Mouse (Mus musculus): ENCODE data around the gene Aifm2. TPM values are rescaled to one million over a fixed set of nuclear protein-coding genes. Genes with fewer than 3 reads are reported as not detected.

Aifm2 gene
- total and polyA plus RNA-seq, 3 experiments = 11.2 to 17.9 (median 12.4) TPM

DNA sequence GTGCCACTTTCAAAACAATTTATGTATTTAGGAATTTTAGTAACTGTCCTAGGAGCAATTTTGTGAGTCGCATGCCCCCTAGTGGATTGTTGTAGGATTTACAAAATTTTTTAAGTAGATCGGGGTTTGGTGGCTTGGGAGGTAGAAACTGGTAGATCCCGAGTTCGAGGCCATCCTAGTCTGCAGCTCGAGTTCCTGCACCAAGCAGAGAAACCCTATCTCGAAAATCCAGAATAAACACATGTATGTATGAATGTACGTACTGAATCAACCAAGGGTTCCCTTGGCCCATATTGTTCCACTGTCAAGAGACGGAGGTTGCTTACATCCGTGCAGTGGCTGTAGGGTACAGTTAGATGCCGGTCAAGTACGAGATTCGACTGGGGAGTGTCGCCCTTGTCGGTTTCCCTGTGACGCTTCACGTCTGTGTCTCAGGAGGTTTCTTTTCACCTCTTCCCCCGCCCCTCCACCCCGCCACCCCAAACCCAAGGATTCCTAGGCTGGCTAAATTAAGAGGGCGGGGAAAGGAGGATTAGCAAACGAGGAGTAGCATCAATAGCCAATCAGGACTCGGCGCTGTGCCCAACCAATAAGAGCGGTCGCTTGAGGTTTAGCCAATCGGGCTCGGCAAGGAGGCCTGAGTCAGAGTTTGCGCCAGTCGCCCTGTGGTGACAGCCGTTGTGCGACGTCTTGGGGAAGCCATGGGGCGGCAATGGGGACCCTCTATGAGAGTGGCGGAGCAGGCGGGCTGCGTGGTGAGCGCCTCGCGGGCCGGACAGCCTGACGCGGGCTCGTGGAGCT lies 20.0 kb upstream of the Aifm2 start, which contains the start of gene Tysnd1:
TSS of gene Tysnd1 (plus strand) at position 645 of the 801 bp plus-strand sequence.
- Histone ChIP-seq H3K9ac (ENCODE audit: insufficient read depth, low read depth) (peak within 1 kb of the TSS; percentile 71), H3K27ac (ENCODE audit: insufficient read depth, low read depth) (no peak within 1 kb of the TSS), H3K4me1 (ENCODE audit: control insufficient read depth in 1 of 2, insufficient read depth in 2 of 2) (peaks cover 5 to 16% of the 10 kb centered on the region in 2 experiments; a peak in 3 of 4 replicates), H3K36me3 (replicated peaks in 1 of 2; ENCODE audit: control insufficient read depth in 1 of 2, insufficient read depth in 1 of 2, low read length in 1 of 2) (peaks cover 18 to 70% of the 10 kb centered on the region in 2 experiments), H3K4me3 (replicated peaks in 1 of 3; ENCODE audit: low read depth in 2 of 3, low read length in 2 of 3, poor library complexity in 1 of 3) (peak within 1 kb of the TSS; percentile 80 to 96 (median 96)), H3K4me2 (ENCODE audit: insufficient read depth, low read depth, poor library complexity, severe bottlenecking) (peak within 1 kb of the TSS; percentile 80), H3K27me3 (replicated peaks) (no peaks in the 10 kb centered on the region), H3K9me3 (replicated peaks; ENCODE audit: low read length) (no peaks in the 10 kb centered on the region), H3K79me2 (replicated peaks; ENCODE audit: control insufficient read depth, extremely low read depth, insufficient read depth, poor library complexity, severe bottlenecking) (no peaks in the 10 kb centered on the region)
- dilution Hi-C loops (cut with MboI; ENCODE audit: extremely low pct_ligation_motif_present, extremely low pct_unique_long_range_greater_than_20kb, low sequenced_read_pairs) = no loop called here
- in situ Hi-C loops (cut with MboI; ENCODE audit: low pct_ligation_motif_present, low pct_unique_long_range_greater_than_20kb, low sequenced_read_pairs) = no loop called here
- DNase-seq (ENCODE audit: extremely low read depth) = peak; percentile 98
- no peak for TF ChIP-seq BHLHE40 (IDR thresholded peaks at IDR 0.05; ENCODE audit: low read depth, low read length)
- TF ChIP-seq MXI1 (IDR thresholded peaks at IDR 0.05; ENCODE audit: low read depth, low read length) = peak; percentile 90
- peak; percentile 85 for TF ChIP-seq POLR2A (IDR thresholded peaks at IDR 0.05; ENCODE audit: low read depth, low read length)
- peak; percentile 45; the same call in 1 of the 2 replicates for TF ChIP-seq TCF12 (IDR thresholded peaks at IDR 0.05; ENCODE audit: low read depth, low read length)
- no peak for TF ChIP-seq USF1 (IDR thresholded peaks at IDR 0.05; ENCODE audit: low read depth, low read length)
- TF ChIP-seq ZC3H11A (IDR thresholded peaks at IDR 0.05; ENCODE audit: low read depth, low read length) = no peak
- peak; percentile 95 for TF ChIP-seq SIN3A (IDR thresholded peaks at IDR 0.05; ENCODE audit: low read length)
- TF ChIP-seq IRF4 (IDR thresholded peaks at IDR 0.05; ENCODE audit: low read depth, low read length) = no peak; the same call in 1 of the 2 replicates
- TF ChIP-seq MAFK (IDR thresholded peaks at IDR 0.05; ENCODE audit: insufficient replicate concordance, low read length) = no peak
- TF ChIP-seq HCFC1 (IDR thresholded peaks at IDR 0.05; ENCODE audit: low read depth, low read length) = peak; percentile 92
- TF ChIP-seq MAX (IDR thresholded peaks at IDR 0.05; ENCODE audit: low read length) = peak; percentile 58; the same call in 1 of the 2 replicates
- TF ChIP-seq USF2 (conservative IDR thresholded peaks at IDR 0.05; ENCODE audit: low read depth, low read length) = no peak
- TF ChIP-seq ZKSCAN1 (IDR thresholded peaks at IDR 0.05; ENCODE audit: borderline replicate concordance, low read depth, low read length) = no peak
- no peak for TF ChIP-seq CHD1 (IDR thresholded peaks at IDR 0.05; ENCODE audit: low read depth, low read length)
- TF ChIP-seq NELFE (IDR thresholded peaks at IDR 0.05; ENCODE audit: low read depth, low read length) = peak; percentile 75
- 0 out of 2 replicates have a peak, but pooled peaks have one; percentile 56 for TF ChIP-seq MAZ (IDR thresholded peaks at IDR 0.05; ENCODE audit: low read depth, low read length)
- TF ChIP-seq KAT2A (IDR thresholded peaks at IDR 0.05; ENCODE audit: insufficient replicate concordance, low read length) = peak; percentile 56; the same call in 1 of the 2 replicates
- TF ChIP-seq ZNF384 (IDR thresholded peaks at IDR 0.05; ENCODE audit: low read depth, low read length) = no peak
- TF ChIP-seq RAD21 (IDR thresholded peaks at IDR 0.05; ENCODE audit: low read depth, low read length) = peak; percentile 58
- no peak for TF ChIP-seq E2F4 (IDR thresholded peaks at IDR 0.05; ENCODE audit: insufficient replicate concordance, low read depth, low read length)
- 0 out of 2 replicates have a peak, but pooled peaks have one; percentile 17 for TF ChIP-seq TBP (conservative IDR thresholded peaks at IDR 0.05; ENCODE audit: low read depth, low read length)
- no peak for TF ChIP-seq EP300 (IDR thresholded peaks at IDR 0.05; ENCODE audit: low read length)
- no peak for TF ChIP-seq PAX5 (IDR thresholded peaks at IDR 0.05; ENCODE audit: low read length)
- peak; percentile 25 for TF ChIP-seq SMC3 (IDR thresholded peaks at IDR 0.05; ENCODE audit: low read depth, low read length)
- no peak for TF ChIP-seq ZMIZ1 (IDR thresholded peaks at IDR 0.05; ENCODE audit: low read depth, low read length)
- TF ChIP-seq ELF1 (IDR thresholded peaks at IDR 0.05; ENCODE audit: low read depth, low read length) = peak; percentile 70
- TF ChIP-seq UBTF (IDR thresholded peaks at IDR 0.05; ENCODE audit: low read depth, low read length) = no peak
- no peak for TF ChIP-seq CHD2 (IDR thresholded peaks at IDR 0.05; ENCODE audit: low read length)
- peak; percentile 63 for TF ChIP-seq NRF1 (IDR thresholded peaks at IDR 0.05; ENCODE audit: low read depth, low read length)
- TF ChIP-seq JUN (IDR thresholded peaks at IDR 0.05; ENCODE audit: insufficient read depth, low read depth, low read length) = no peak
- peak; percentile 18 to 73; a peak in 2 of 4 replicates for TF ChIP-seq CTCF (conservative IDR thresholded peaks at IDR 0.05 in 1 of 2, IDR thresholded peaks at IDR 0.05 in 1 of 2; ENCODE audit: low read depth in 2 of 2, low read length in 2 of 2)
- peak; percentile 34; the same call in 1 of the 2 replicates for TF ChIP-seq MYC (IDR thresholded peaks at IDR 0.05; ENCODE audit: low read depth, low read length)
- TF ChIP-seq MEF2A (IDR thresholded peaks at IDR 0.05; ENCODE audit: borderline replicate concordance, low read depth, low read length) = peak; percentile 6; the same call in 1 of the 2 replicates
- TF ChIP-seq RCOR1 (conservative IDR thresholded peaks at IDR 0.05; ENCODE audit: low read depth, low read length) = no peak
- no peak; the same call in 1 of the 2 replicates for TF ChIP-seq GABPA (IDR thresholded peaks at IDR 0.05; ENCODE audit: insufficient replicate concordance, low read depth, low read length)
- TF ChIP-seq JUND (conservative IDR thresholded peaks at IDR 0.05; ENCODE audit: low read depth, low read length) = no peak
- peak; percentile 37; the same call in 1 of the 2 replicates for TF ChIP-seq POLR2AphosphoS2 (IDR thresholded peaks at IDR 0.05; ENCODE audit: low read depth, low read length)
- TF ChIP-seq ETS1 (conservative IDR thresholded peaks at IDR 0.05; ENCODE audit: low read depth, low read length) = no peak

Measured in CH12.LX (cell line).